In genomic region chr7:80191455-80191854, GRCm38 (mm10) we compare ENCODE assay signal across 8 mouse cellular contexts. TPM values are rescaled to one million over a fixed set of nuclear protein-coding genes. Genes with fewer than 3 reads are reported as not detected.
DNase-seq lines count a peak whose midpoint lies in the region; ATAC-seq and TF ChIP-seq lines count a peak whose summit lies in the region.

No protein-coding gene starts in this region.

- no peak overlapping the region for H3K4me3 ChIP-seq in hindbrain, embryonic 10.5 days
- H3K4me3 ChIP-seq in hindbrain, embryonic 11.5 days (ENCODE audit: low read depth, low read length) = no peak overlapping the region
- peak overlapping the region; percentile 14 for H3K4me3 ChIP-seq in erythroblast, embryonic 14.5 days (replicated peaks)
- H3K4me3 ChIP-seq in lung, postnatal 0 days (ENCODE audit: low read depth, low read length) = no peak overlapping the region

- no peak for DNase-seq in hindbrain, embryonic 10.5 days (ENCODE audit: low spot score)
- DNase-seq in hindbrain, embryonic 11.5 days (ENCODE audit: low spot score) = no peak
- DNase-seq in kidney, adult 8-10 months = peak; percentile 58 to 61
- DNase-seq in lung, postnatal 0 days (ENCODE audit: low spot score) = peak; percentile 79
- DNase-seq in spleen, postnatal 4 days (ENCODE audit: low spot score in 2 of 2) = peak; percentile 73 to 85
- no peak for DNase-seq in cerebellum, postnatal 25 days
- DNase-seq in right cerebral cortex, postnatal 36 days (ENCODE audit: low spot score in 2 of 2) = no peak

- H3K36me3 ChIP-seq in hindbrain, embryonic 10.5 days = no peaks in the 10 kb centered on the region
- no peaks in the 10 kb centered on the region for H3K36me3 ChIP-seq in hindbrain, embryonic 11.5 days (ENCODE audit: control insufficient read depth, insufficient read depth, low read length)
- peaks cover 31% of the 10 kb centered on the region for H3K36me3 ChIP-seq in erythroblast, embryonic 14.5 days (ENCODE audit: control insufficient read depth)
- no peaks in the 10 kb centered on the region for H3K36me3 ChIP-seq in lung, postnatal 0 days (ENCODE audit: insufficient read depth, low read length)

- H3K4me1 ChIP-seq in hindbrain, embryonic 10.5 days (replicated peaks) = peaks cover 74% of the 10 kb centered on the region
- H3K4me1 ChIP-seq in hindbrain, embryonic 11.5 days (replicated peaks; ENCODE audit: control insufficient read depth, insufficient read depth, low read length) = peaks cover 26% of the 10 kb centered on the region
- peaks cover 98% of the 10 kb centered on the region for H3K4me1 ChIP-seq in erythroblast, embryonic 14.5 days (ENCODE audit: control insufficient read depth)
- peaks cover 18% of the 10 kb centered on the region for H3K4me1 ChIP-seq in lung, postnatal 0 days (ENCODE audit: insufficient read depth, low read depth, low read length)

- no peak overlapping the region; the same call in 1 of the 2 replicates for H3K9ac ChIP-seq in hindbrain, embryonic 11.5 days (ENCODE audit: low read depth, low read length)
- no peak overlapping the region for H3K9ac ChIP-seq in lung, postnatal 0 days (replicated peaks; ENCODE audit: low read depth)

- H3K27me3 ChIP-seq in hindbrain, embryonic 10.5 days (ENCODE audit: insufficient read depth, poor library complexity, severe bottlenecking) = 0 out of 2 replicates have a peak, but pooled peaks cover 4% of the 10 kb centered on the region
- peaks cover 2% of the 10 kb centered on the region; the same call in 1 of the 2 replicates for H3K27me3 ChIP-seq in hindbrain, embryonic 11.5 days (ENCODE audit: control insufficient read depth, insufficient read depth, low read length)
- H3K27me3 ChIP-seq in erythroblast, embryonic 14.5 days (ENCODE audit: control insufficient read depth) = peaks cover 9% of the 10 kb centered on the region
- H3K27me3 ChIP-seq in lung, postnatal 0 days (replicated peaks; ENCODE audit: insufficient read depth, low read length) = no peaks in the 10 kb centered on the region

- no peak overlapping the region for H3K4me2 ChIP-seq in hindbrain, embryonic 11.5 days (replicated peaks; ENCODE audit: low read depth, low read length)
- no peak overlapping the region for H3K4me2 ChIP-seq in lung, postnatal 0 days (replicated peaks; ENCODE audit: low read depth, low read length)

- WGBS in hindbrain, embryonic 10.5 days = 37% methylated on average over 5 of the region's 5 CpGs
- 41% methylated on average over 5 of the region's 5 CpGs for WGBS in hindbrain, embryonic 11.5 days
- WGBS in lung, postnatal 0 days = 35% methylated on average over 5 of the region's 5 CpGs

- TF ChIP-seq EP300 in lung, postnatal 0 days (IDR thresholded peaks at IDR 0.05) = no peak

- no peak for ATAC-seq in hindbrain, embryonic 11.5 days (ENCODE audit: low FRiP score)
- peak; percentile 72 for ATAC-seq in lung, postnatal 0 days

- H3K27ac ChIP-seq in hindbrain, embryonic 10.5 days = peak overlapping the region; percentile 90
- H3K27ac ChIP-seq in hindbrain, embryonic 11.5 days (ENCODE audit: low read depth, low read length) = no peak overlapping the region
- H3K27ac ChIP-seq in lung, postnatal 0 days (ENCODE audit: low read length) = peak overlapping the region; percentile 58

- no peaks in the 10 kb centered on the region for H3K9me3 ChIP-seq in hindbrain, embryonic 10.5 days
- H3K9me3 ChIP-seq in hindbrain, embryonic 11.5 days (ENCODE audit: control insufficient read depth, low read length) = no peaks in the 10 kb centered on the region
- no peaks in the 10 kb centered on the region for H3K9me3 ChIP-seq in erythroblast, embryonic 14.5 days (ENCODE audit: control insufficient read depth, low read length)
- H3K9me3 ChIP-seq in lung, postnatal 0 days (ENCODE audit: low read length) = no peaks in the 10 kb centered on the region

- TF ChIP-seq CTCF in lung, postnatal 0 days (IDR thresholded peaks at IDR 0.05) = 0 out of 2 replicates have a peak, but pooled peaks have one; percentile 9

RNA-seq across cellular contexts. Expression of gene Sema4b, which starts 4.8 kb away (rescaled TPM):
- polyA plus RNA-seq in hindbrain, embryonic 10.5 days (2016; fragmentation: Nextera tagmentation; extraction: Ambion mirVana) = 14.0 and 17.5 TPM in 2 replicates
- polyA plus RNA-seq in hindbrain, embryonic 11.5 days (2014; fragmentation: Nextera tagmentation; extraction: Ambion mirVana) = 10.5 and 15.6 TPM in 2 replicates
- polyA plus RNA-seq in erythroblast, embryonic 14.5 days (2012) = 3.1 and 3.2 TPM in 2 replicates
- polyA plus RNA-seq in lung, postnatal 0 days (2015; fragmentation: Nextera tagmentation; extraction: Ambion mirVana) = 11.6 and 11.8 TPM in 2 replicates

RNA-seq across cellular contexts. Expression of gene Cib1, which starts 41.2 kb away (rescaled TPM):
- 74.8 and 79.6 TPM in 2 replicates for polyA plus RNA-seq in hindbrain, embryonic 10.5 days (2016; fragmentation: Nextera tagmentation; extraction: Ambion mirVana)
- 58.9 and 61.7 TPM in 2 replicates for polyA plus RNA-seq in hindbrain, embryonic 11.5 days (2014; fragmentation: Nextera tagmentation; extraction: Ambion mirVana)
- polyA plus RNA-seq in erythroblast, embryonic 14.5 days (2012) = 9.1 and 10.7 TPM in 2 replicates
- polyA plus RNA-seq in lung, postnatal 0 days (2015; fragmentation: Nextera tagmentation; extraction: Ambion mirVana) = 108 and 123 TPM in 2 replicates

RNA-seq across cellular contexts. Expression of gene Gdpgp1, which starts 41.2 kb away (rescaled TPM):
- 6.2 and 6.5 TPM in 2 replicates for polyA plus RNA-seq in hindbrain, embryonic 10.5 days (2016; fragmentation: Nextera tagmentation; extraction: Ambion mirVana)
- polyA plus RNA-seq in hindbrain, embryonic 11.5 days (2014; fragmentation: Nextera tagmentation; extraction: Ambion mirVana) = 5.0 and 5.6 TPM in 2 replicates
- 0.06 and 0.17 TPM in 2 replicates for polyA plus RNA-seq in erythroblast, embryonic 14.5 days (2012)
- polyA plus RNA-seq in lung, postnatal 0 days (2015; fragmentation: Nextera tagmentation; extraction: Ambion mirVana) = 2.6 and 2.8 TPM in 2 replicates

RNA-seq across cellular contexts. Expression of gene Ttll13, which starts 54.7 kb away (rescaled TPM):
- 0.70 and 0.98 TPM in 2 replicates for polyA plus RNA-seq in hindbrain, embryonic 10.5 days (2016; fragmentation: Nextera tagmentation; extraction: Ambion mirVana)
- polyA plus RNA-seq in hindbrain, embryonic 11.5 days (2014; fragmentation: Nextera tagmentation; extraction: Ambion mirVana) = 1.1 and 1.4 TPM in 2 replicates
- 0.06 and 0.42 TPM in 2 replicates for polyA plus RNA-seq in erythroblast, embryonic 14.5 days (2012)
- 1.9 and 2.1 TPM in 2 replicates for polyA plus RNA-seq in lung, postnatal 0 days (2015; fragmentation: Nextera tagmentation; extraction: Ambion mirVana)

Comparison
In these comparisons a context has a peak if more than half of its experiments do, and no peak if none do; other contexts are left out.
1. DNase-seq: peak in kidney, adult 8-10 months (2 of 2), lung, postnatal 0 days (single experiment) and spleen, postnatal 4 days (2 of 2); none in hindbrain, embryonic 10.5 days (single experiment), hindbrain, embryonic 11.5 days (single experiment), cerebellum, postnatal 25 days (0 of 2) and right cerebral cortex, postnatal 36 days (0 of 2).